Mouse (Mus musculus): ENCODE measurements around the gene Aph1c. TPM values are rescaled to one million over a fixed set of nuclear protein-coding genes. Genes with fewer than 3 reads are reported as not detected.
"Not testable (repeated sequence)": the region's sequence is repeated elsewhere in the genome, so short reads cannot be mapped to it uniquely, and the experiment has no call there.

Gene Aph1c
- total and polyA plus RNA-seq, 3 experiments: 0.07 to 0.89 (median 0.10) TPM

- Histone ChIP-seq H3K36me3 (replicated peaks in 1 of 2; ENCODE audit: control insufficient read depth in 1 of 2, insufficient read depth in 1 of 2, low read length in 1 of 2) (peaks cover 0 to 2% of the 10 kb centered on the region in 2 experiments), H3K27ac (ENCODE audit: insufficient read depth, low read depth) (no peak overlapping the region), H3K4me1 (ENCODE audit: control insufficient read depth in 1 of 2, insufficient read depth in 2 of 2) (no peaks in the 10 kb centered on the region), H3K9me3 (replicated peaks; ENCODE audit: low read length) (no peaks in the 10 kb centered on the region), H3K79me2 (replicated peaks; ENCODE audit: control insufficient read depth, extremely low read depth, insufficient read depth, poor library complexity, severe bottlenecking) (no peaks in the 10 kb centered on the region), H3K4me3 (replicated peaks in 1 of 3; ENCODE audit: low read depth in 2 of 3, low read length in 2 of 3, poor library complexity in 1 of 3) (no peak overlapping the region), H3K4me2 (ENCODE audit: insufficient read depth, low read depth, poor library complexity, severe bottlenecking) (no peak overlapping the region), H3K9ac (ENCODE audit: insufficient read depth, low read depth) (no peak overlapping the region), H3K27me3 (replicated peaks) (no peaks in the 10 kb centered on the region)
- DNase-seq (ENCODE audit: extremely low read depth): peak; percentile 43
- dilution Hi-C loops (cut with MboI; ENCODE audit: extremely low pct_ligation_motif_present, extremely low pct_unique_long_range_greater_than_20kb, low sequenced_read_pairs): no loop called here
- TF ChIP-seq JUND (conservative IDR thresholded peaks at IDR 0.05; ENCODE audit: low read depth, low read length) (0 out of 2 replicates have a peak, but pooled peaks have one; percentile 33), RAD21 (IDR thresholded peaks at IDR 0.05; ENCODE audit: low read depth, low read length) (peak; percentile 93), GABPA (IDR thresholded peaks at IDR 0.05; ENCODE audit: insufficient replicate concordance, low read depth, low read length) (no peak), MAZ (IDR thresholded peaks at IDR 0.05; ENCODE audit: low read depth, low read length) (no peak), CTCF (conservative IDR thresholded peaks at IDR 0.05 in 1 of 2, IDR thresholded peaks at IDR 0.05 in 1 of 2; ENCODE audit: low read depth in 2 of 2, low read length in 2 of 2) (peak in 1 of 2 experiments; percentile 86; a peak in 3 of 4 replicates), ZC3H11A (IDR thresholded peaks at IDR 0.05; ENCODE audit: low read depth, low read length) (peak; percentile 36; the same call in 1 of the 2 replicates), USF1 (IDR thresholded peaks at IDR 0.05; ENCODE audit: low read depth, low read length) (no peak), SMC3 (IDR thresholded peaks at IDR 0.05; ENCODE audit: low read depth, low read length) (peak; percentile 69)
- in situ Hi-C loops (cut with MboI; ENCODE audit: low pct_ligation_motif_present, low pct_unique_long_range_greater_than_20kb, low sequenced_read_pairs): loop anchor here (5.0 to 25.0 kb wide), 3 partner anchors 146 to 651 kb away; partner anchors contain the start of genes Ciao2a, Fbxl22 and Snx1
Observed at GRCm38 (mm10) chr9:66787821-66788220, 46.7 kb downstream of the Aph1c start.

DNA sequence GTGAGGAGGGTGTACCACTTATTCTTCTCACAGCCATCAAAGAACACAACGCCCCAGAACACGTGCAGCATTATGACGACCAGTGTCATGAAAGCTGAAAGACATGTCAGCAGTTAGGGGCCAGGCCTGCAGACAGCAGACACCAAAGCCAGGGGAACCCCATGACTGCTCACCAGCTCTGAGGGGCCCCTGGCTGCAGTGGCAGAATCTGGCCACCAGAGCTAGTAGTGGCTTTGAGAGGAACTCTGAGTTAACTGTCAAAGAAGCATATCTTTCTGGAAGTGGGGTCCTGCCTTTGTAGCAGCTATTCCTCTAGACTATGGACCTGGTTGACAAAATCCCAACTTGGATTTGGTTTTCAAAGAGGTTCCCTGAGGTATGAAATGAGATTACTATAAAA lies 50.0 kb downstream of the Aph1c start:
- H3K36me3 ChIP-seq (replicated peaks in 1 of 2; ENCODE audit: control insufficient read depth in 1 of 2, insufficient read depth in 1 of 2, low read length in 1 of 2); H3K27me3 ChIP-seq (replicated peaks); DNase-seq (ENCODE audit: extremely low read depth); H3K9ac ChIP-seq (ENCODE audit: insufficient read depth, low read depth); dilution Hi-C loops (cut with MboI; ENCODE audit: extremely low pct_ligation_motif_present, extremely low pct_unique_long_range_greater_than_20kb, low sequenced_read_pairs); H3K4me1 ChIP-seq (ENCODE audit: control insufficient read depth in 1 of 2, insufficient read depth in 2 of 2); H3K27ac ChIP-seq (ENCODE audit: insufficient read depth, low read depth); H3K79me2 ChIP-seq (replicated peaks; ENCODE audit: control insufficient read depth, extremely low read depth, insufficient read depth, poor library complexity, severe bottlenecking); H3K4me3 ChIP-seq (replicated peaks in 1 of 3; ENCODE audit: low read depth in 2 of 3, low read length in 2 of 3, poor library complexity in 1 of 3); H3K4me2 ChIP-seq (ENCODE audit: insufficient read depth, low read depth, poor library complexity, severe bottlenecking); H3K9me3 ChIP-seq (replicated peaks; ENCODE audit: low read length): not testable (repeated sequence)
- in situ Hi-C loops (cut with MboI; ENCODE audit: low pct_ligation_motif_present, low pct_unique_long_range_greater_than_20kb, low sequenced_read_pairs): loop anchor here (25.0 kb wide), 2 partner anchors 272 to 647 kb away; partner anchors contain the start of genes Ciao2a, Fbxl22 and Snx1

DNA sequence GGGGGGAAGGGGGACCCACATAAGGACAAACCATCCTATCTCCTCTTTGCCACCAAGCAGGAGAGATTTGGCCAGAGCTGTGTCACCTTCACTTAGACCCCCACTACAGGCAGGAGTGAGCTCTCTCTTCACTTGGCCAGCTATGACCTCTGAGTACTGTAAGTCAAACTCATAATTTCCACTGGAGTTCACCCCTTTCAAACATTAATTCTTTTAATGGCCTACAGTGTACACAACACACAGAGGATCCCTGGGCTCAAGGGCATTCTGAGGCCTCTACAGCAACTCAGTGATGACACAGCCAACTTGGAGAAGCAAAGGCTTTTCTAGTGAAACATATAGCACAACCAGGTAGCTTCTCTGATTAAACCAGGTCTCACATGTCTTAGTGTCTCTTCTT lies 63.8 kb downstream of the Aph1c start:
- H3K36me3 ChIP-seq (replicated peaks in 1 of 2; ENCODE audit: control insufficient read depth in 1 of 2, insufficient read depth in 1 of 2, low read length in 1 of 2): peaks cover 3 to 9% of the 10 kb centered on the region in 2 experiments
- no peaks in the 10 kb centered on the region for H3K27me3 ChIP-seq (replicated peaks)
- no peaks in the 10 kb centered on the region for H3K79me2 ChIP-seq (replicated peaks; ENCODE audit: control insufficient read depth, extremely low read depth, insufficient read depth, poor library complexity, severe bottlenecking)
- dilution Hi-C loops (cut with MboI; ENCODE audit: extremely low pct_ligation_motif_present, extremely low pct_unique_long_range_greater_than_20kb, low sequenced_read_pairs): no loop called here
- in situ Hi-C loops (cut with MboI; ENCODE audit: low pct_ligation_motif_present, low pct_unique_long_range_greater_than_20kb, low sequenced_read_pairs): no loop called here
- H3K9ac ChIP-seq (ENCODE audit: insufficient read depth, low read depth): no peak overlapping the region
- H3K4me3 ChIP-seq (replicated peaks in 1 of 3; ENCODE audit: low read depth in 2 of 3, low read length in 2 of 3, poor library complexity in 1 of 3): no peak overlapping the region
- H3K27ac ChIP-seq (ENCODE audit: insufficient read depth, low read depth): no peak overlapping the region
- no peak for DNase-seq (ENCODE audit: extremely low read depth)
- H3K4me2 ChIP-seq (ENCODE audit: insufficient read depth, low read depth, poor library complexity, severe bottlenecking): no peak overlapping the region
- peaks cover 2% of the 10 kb centered on the region for H3K9me3 ChIP-seq (replicated peaks; ENCODE audit: low read length)
- TF ChIP-seq JUND (conservative IDR thresholded peaks at IDR 0.05; ENCODE audit: low read depth, low read length) (no peak), USF2 (conservative IDR thresholded peaks at IDR 0.05; ENCODE audit: low read depth, low read length) (no peak), CHD2 (IDR thresholded peaks at IDR 0.05; ENCODE audit: low read length) (no peak), BHLHE40 (IDR thresholded peaks at IDR 0.05; ENCODE audit: low read depth, low read length) (no peak)
- H3K4me1 ChIP-seq (ENCODE audit: control insufficient read depth in 1 of 2, insufficient read depth in 2 of 2): no peaks in the 10 kb centered on the region

Data from CH12.LX (cell line).